Mouse (Mus musculus): ENCODE measurements around the gene Olfr520.
"Not testable (repeated sequence)": the region's sequence is repeated elsewhere in the genome, so short reads cannot be mapped to it uniquely, and the experiment has no call there.

Olfr520 gene

DNA sequence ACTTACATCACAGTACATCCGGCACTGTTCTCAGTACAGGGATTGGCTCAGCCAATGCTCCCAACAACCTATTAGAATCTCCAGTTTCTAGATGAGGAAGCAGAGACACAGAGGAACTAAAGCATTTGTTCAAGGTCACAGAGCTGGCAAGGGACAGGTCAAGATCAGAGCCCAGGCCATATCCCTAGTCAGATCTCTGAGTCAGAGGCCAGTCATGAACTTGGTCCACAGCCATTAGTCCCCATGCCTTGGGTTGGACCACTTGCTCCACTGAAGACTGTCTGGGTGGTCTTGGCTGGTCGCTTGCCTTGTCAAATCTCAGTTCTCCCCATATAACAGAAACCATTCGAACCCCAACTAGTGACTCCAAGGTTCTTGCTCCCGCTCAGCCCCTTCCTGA is 17.6 kb upstream of the Olfr520 start:
- DNase-seq (ENCODE audit: low spot score) = no peak

GRCm38 (mm10) chr7:99716536-99716935 is 13.5 kb upstream of the Olfr520 start:
- no peak for DNase-seq (ENCODE audit: low spot score)

GRCm38 (mm10) chr7:99734612-99735011 is 4.5 kb downstream of the Olfr520 start:
- DNase-seq (ENCODE audit: low spot score) = no peak

DNA sequence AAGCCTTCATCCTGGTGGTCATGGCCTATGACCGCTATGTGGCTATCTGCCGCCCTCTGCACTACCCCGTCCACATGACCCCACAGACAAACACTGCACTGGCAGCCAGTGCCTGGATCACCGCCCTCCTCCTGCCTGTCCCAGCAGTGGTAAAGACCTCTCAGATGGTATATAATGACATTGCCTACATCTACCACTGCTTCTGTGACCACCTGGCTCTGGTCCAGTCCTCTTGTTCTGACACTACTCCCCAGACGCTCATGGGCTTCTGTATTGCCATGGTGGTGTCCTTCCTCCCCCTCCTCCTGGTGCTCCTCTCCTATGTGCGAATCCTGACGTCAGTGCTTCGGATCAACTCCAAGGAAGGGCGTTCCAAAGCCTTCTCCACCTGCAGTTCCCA is 5.4 kb downstream of the Olfr520 start:
- not testable (repeated sequence) for DNase-seq (ENCODE audit: low spot score)

- no peak for DNase-seq (ENCODE audit: low spot score)
Observed at GRCm38 (mm10) chr7:99739276-99739675, 9.2 kb downstream of the Olfr520 start.

DNA sequence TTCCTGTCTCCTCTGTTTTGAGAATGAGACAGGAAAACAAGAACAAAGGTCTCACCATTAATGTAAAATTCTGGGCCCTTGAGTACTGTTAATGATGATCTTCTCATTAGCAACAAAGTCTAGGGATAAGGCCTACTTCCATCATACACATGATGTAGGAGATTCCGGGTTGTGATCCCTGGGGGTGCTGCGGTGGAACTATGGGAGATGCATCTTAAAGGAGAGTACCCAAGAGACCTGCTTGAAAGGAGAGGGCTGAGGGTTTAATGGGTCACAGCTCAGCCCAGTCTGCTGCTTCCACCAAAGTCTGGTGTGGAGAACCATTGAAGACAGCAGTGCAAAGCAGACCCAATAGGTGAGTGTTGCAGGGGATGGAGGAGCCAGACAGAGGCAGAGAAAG is 33.1 kb downstream of the Olfr520 start, which contains the start of gene Olfr521:
Gene Olfr521 (plus strand): TSS at position 301 of the 400 bp plus-strand sequence.
- no peak for DNase-seq (ENCODE audit: low spot score)

GRCm38 (mm10) chr7:99781385-99781784 is 51.3 kb downstream of the Olfr520 start:
- DNase-seq (ENCODE audit: low spot score) = no peak

GRCm38 (mm10) chr7:99781916-99782315 is 51.8 kb downstream of the Olfr520 start:
- DNase-seq (ENCODE audit: low spot score) = no peak

DNA sequence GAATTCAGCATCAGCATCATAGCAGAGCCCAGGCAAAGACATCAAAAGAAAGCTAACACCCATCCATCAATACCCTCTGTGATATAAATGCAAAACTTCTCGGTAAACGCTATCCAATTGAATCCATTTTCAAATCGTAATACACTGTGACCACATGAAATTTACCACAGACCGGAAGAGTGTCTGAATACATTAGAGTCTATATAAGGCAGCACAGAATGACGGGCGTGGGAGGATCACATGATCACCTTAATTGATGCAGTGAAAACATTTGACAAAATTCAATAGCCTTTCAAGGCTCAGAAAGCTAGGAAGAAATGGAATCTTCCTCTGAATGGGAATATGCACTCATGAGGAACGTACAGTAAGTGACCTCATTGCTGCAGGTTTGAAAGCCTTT is 53.3 kb downstream of the Olfr520 start:
- no peak for DNase-seq (ENCODE audit: low spot score)

DNA sequence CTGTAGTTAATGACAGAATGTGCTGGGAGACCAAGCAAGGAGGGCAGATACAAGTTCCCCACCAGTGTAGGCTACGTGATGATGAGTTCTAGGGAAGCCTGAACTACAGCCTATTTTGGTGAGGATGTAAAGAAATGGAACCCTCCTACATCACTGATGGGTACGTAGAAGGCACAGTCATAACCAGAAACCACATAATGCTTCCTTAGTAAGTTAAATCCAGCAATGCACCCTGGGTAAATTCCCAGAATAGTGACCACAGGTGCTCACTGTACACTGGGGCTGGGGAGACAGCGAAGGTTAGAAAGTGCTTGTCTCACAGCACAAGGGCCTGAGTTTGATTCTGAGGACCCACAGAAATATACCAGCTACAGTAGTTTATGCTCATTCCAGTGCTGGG is 55.5 kb downstream of the Olfr520 start:
- no peak for DNase-seq (ENCODE audit: low spot score)

Measured in spleen, adult 12 weeks (tissue).